In genomic region chr2:57122986-57123980, GRCm38 (mm10) we compare ENCODE assay signal across 8 mouse cellular contexts. TPM values are rescaled to one million over a fixed set of nuclear protein-coding genes. Genes with fewer than 3 reads are reported as not detected.
DNase-seq lines count a peak whose midpoint lies in the region; ATAC-seq and TF ChIP-seq lines count a peak whose summit lies in the region.

No protein-coding gene starts in this region.

- no peak for TF ChIP-seq POLR2A in cerebellum, adult 2 months (IDR thresholded peaks at IDR 0.05; ENCODE audit: borderline replicate concordance, insufficient read depth, low read length)

- peak overlapping the region; percentile 79 for H3K4me2 ChIP-seq in hindbrain, embryonic 12.5 days (replicated peaks)
- peak overlapping the region; percentile 91 for H3K4me2 ChIP-seq in midbrain, embryonic 15.5 days

- no peaks in the 10 kb centered on the region for H3K9me3 ChIP-seq in hindbrain, embryonic 12.5 days (replicated peaks)
- no peaks in the 10 kb centered on the region for H3K9me3 ChIP-seq in midbrain, embryonic 15.5 days

- peak; percentile 53 for ATAC-seq in frontal cortex, adult (ENCODE audit: low TSS enrichment)
- peak; percentile 91 for ATAC-seq in hindbrain, embryonic 12.5 days (ENCODE audit: low FRiP score)
- ATAC-seq in midbrain, embryonic 15.5 days (replicated peaks) = peak; percentile 90

- WGBS in cerebellum, adult 2 months = under 1% methylated on average over 63 of the region's 67 CpGs
- WGBS in hindbrain, embryonic 12.5 days = under 1% methylated on average over 65 of the region's 67 CpGs
- WGBS in midbrain, embryonic 15.5 days = under 1% methylated on average over 66 of the region's 67 CpGs

- DNase-seq in frontal cortex, postnatal 36 days (ENCODE audit: low spot score in 2 of 2) = no peak
- peak in 1 of 2 experiments; percentile 80 for DNase-seq in cerebellum, adult 2 months
- peak; percentile 58 for DNase-seq in forelimb bud, embryonic 11.5 days (ENCODE audit: low read depth, low spot score)
- DNase-seq in liver = peak; percentile 58
- peak; percentile 21 to 27 for DNase-seq in thymus, adult 18-20 months

- no peaks in the 10 kb centered on the region for H3K36me3 ChIP-seq in hindbrain, embryonic 12.5 days
- no peaks in the 10 kb centered on the region for H3K36me3 ChIP-seq in midbrain, embryonic 15.5 days (replicated peaks)

- no peaks in the 10 kb centered on the region for H3K27me3 ChIP-seq in cerebellum, adult 2 months (ENCODE audit: control insufficient read depth, insufficient read depth, low read length)
- no peaks in the 10 kb centered on the region; the same call in 1 of the 2 replicates for H3K27me3 ChIP-seq in hindbrain, embryonic 12.5 days
- peaks cover 37% of the 10 kb centered on the region for H3K27me3 ChIP-seq in midbrain, embryonic 15.5 days (replicated peaks)

- TF ChIP-seq CTCF in cerebellum, adult 2 months (IDR thresholded peaks at IDR 0.05; ENCODE audit: borderline replicate concordance, insufficient read depth, low read depth, low read length) = no peak

- H3K27ac ChIP-seq in cerebellum, adult 2 months (ENCODE audit: insufficient read depth, low read length) = peak overlapping the region; percentile 59
- H3K27ac ChIP-seq in hindbrain, embryonic 12.5 days = peak overlapping the region; percentile 78
- H3K27ac ChIP-seq in midbrain, embryonic 15.5 days = peak overlapping the region; percentile 42; the same call in 1 of the 2 replicates

- H3K4me3 ChIP-seq in cerebellum, adult 2 months (replicated peaks; ENCODE audit: insufficient read depth, low read depth, low read length) = peak overlapping the region; percentile 57
- peak overlapping the region; percentile 90 for H3K4me3 ChIP-seq in hindbrain, embryonic 12.5 days
- H3K4me3 ChIP-seq in midbrain, embryonic 15.5 days = peak overlapping the region; percentile 80

- H3K4me1 ChIP-seq in cerebellum, adult 2 months (ENCODE audit: control insufficient read depth, insufficient read depth, low read length) = peaks cover 4% of the 10 kb centered on the region; the same call in 1 of the 2 replicates
- peaks cover 5% of the 10 kb centered on the region; the same call in 1 of the 2 replicates for H3K4me1 ChIP-seq in hindbrain, embryonic 12.5 days
- H3K4me1 ChIP-seq in midbrain, embryonic 15.5 days = peaks cover 10% of the 10 kb centered on the region

- H3K9ac ChIP-seq in hindbrain, embryonic 12.5 days = peak overlapping the region; percentile 89
- H3K9ac ChIP-seq in midbrain, embryonic 15.5 days = peak overlapping the region; percentile 64

RNA-seq across cellular contexts. Expression of gene Nr4a2, which starts 0.5 kb away (rescaled TPM):
- polyA plus RNA-seq in cerebellum, adult 2 months (2012; rRNA removed) = 4.4 and 4.8 TPM in 2 replicates
- polyA plus RNA-seq in hindbrain, embryonic 12.5 days (2016; fragmentation: Nextera tagmentation; extraction: Ambion mirVana) = 21.3 and 28.1 TPM in 2 replicates
- 40.1 and 40.4 TPM in 2 replicates for polyA plus RNA-seq in midbrain, embryonic 15.5 days (2015; fragmentation: Nextera tagmentation; extraction: Ambion mirVana)

Comparison
In these comparisons a context has a peak if more than half of its experiments do, and no peak if none do; other contexts are left out.
1. DNase-seq: peak in forelimb bud, embryonic 11.5 days (single experiment), liver (single experiment) and thymus, adult 18-20 months (2 of 2); none in frontal cortex, postnatal 36 days (0 of 2).
2. Peak in every context shown above with its lines, with median percentiles within 50 percentile points of each other: ATAC-seq, H3K27ac ChIP-seq and H3K4me3 ChIP-seq.